Mouse (Mus musculus): Measurements from ENCODE around the gene Ewsr1. TPM values are rescaled to one million over a fixed set of nuclear protein-coding genes. Genes with fewer than 3 reads are reported as not detected.
"Not testable (repeated sequence)": the region's sequence is repeated elsewhere in the genome, so short reads cannot be mapped to it uniquely, and the experiment has no call there.

The Ewsr1 gene
- total RNA-seq, 2 experiments from 2014 or later = 222 to 343 TPM

DNA sequence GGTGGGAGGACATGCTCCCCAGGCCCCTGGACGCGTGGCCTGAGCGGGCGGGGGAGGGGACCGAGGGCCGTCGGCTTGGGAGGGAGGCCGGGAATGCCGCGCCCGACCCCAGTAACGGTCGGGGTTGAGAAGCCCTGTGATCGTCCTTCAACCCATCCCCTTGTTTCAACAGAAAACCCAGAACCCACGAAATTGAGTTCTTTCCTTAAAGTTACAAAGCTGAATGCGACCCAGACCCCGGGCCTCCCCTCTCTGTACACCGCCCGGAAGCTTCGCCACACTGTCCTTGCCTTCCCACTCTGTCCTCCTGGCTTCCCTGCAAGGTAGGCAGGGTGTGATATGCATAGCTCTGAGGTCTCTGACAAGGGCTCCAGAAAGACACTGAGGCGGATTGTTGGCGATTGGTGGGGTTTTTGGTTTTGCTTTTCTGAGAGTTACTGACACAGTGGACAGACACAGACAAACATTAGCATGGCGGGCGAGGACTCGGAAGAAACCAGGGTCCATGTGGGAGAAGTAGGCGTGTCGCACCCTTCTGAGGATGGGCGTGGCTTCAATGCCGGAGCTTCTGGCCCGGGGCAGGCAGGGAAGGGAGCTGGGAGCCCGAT, 614 bp upstream of the Ewsr1 start:
- DNase-seq (ENCODE audit: low spot score in 2 of 2) = peak; percentile 78 to 80
- intact Hi-C loops (cut with DNase I) = no loop called here

DNA sequence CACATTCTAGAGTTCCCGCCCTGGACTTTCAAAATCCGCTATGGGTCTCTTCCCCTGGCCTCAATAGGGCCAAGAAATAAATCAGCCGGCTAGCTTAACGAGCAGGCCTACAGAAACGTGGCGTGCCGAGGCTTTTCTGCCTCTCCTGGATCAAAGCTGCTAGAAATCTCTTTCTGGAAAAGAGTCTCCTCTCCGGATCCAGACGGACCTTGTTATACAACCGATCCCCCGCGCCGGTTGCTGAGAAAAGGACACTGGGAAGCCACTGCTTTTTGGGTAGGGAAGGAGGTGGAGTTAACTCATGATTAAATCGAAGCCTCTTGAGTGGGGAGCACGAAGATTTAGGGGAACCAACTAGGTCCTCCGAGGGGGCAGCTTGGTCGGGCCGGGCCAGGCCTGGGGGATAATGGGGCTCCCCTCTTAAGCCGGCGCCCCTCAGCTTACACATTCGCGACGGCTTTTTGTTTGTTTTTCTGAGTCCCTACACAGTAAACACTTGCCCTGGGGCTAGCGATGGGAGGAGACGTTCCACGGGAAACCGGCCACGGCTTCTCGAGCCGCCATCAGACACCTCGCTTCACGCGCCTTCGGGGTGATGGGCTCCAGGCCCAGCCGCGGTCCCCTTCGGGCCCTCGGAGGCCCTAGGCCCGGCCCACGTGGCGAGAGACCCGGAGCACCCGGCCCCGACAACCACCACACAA, 881 bp downstream of the Ewsr1 start:
- intact Hi-C loops (cut with DNase I) = no loop called here
- DNase-seq (ENCODE audit: low spot score in 2 of 2) = peak; percentile 70 to 77

DNA sequence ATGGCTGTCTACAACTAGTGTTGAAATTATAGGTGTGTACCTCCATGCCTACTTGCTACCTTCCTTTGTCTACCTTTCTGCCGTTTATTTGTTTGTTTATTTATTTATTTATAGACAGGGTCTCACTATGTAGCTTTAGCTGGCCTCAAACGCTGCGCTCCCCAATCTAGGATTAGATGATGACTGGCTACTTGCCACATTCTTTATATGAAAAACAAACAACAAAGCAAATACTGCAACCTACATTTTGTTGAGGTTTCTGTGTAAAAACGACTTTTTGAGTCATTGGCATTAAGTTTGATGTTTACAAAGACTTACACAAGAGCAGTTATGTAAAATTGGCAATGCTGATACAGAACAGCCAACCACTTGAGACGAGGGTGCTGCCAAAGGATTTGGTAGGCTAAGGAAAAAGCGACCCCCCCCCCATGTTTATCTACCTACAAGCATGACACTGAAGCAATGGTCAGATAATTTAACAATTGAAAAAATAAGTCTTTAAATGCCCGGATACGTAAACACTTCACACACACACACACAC, 2.5 kb downstream of the Ewsr1 start:
- DNase-seq (ENCODE audit: low spot score in 2 of 2) = no peak
- intact Hi-C loops (cut with DNase I) = no loop called here

DNA sequence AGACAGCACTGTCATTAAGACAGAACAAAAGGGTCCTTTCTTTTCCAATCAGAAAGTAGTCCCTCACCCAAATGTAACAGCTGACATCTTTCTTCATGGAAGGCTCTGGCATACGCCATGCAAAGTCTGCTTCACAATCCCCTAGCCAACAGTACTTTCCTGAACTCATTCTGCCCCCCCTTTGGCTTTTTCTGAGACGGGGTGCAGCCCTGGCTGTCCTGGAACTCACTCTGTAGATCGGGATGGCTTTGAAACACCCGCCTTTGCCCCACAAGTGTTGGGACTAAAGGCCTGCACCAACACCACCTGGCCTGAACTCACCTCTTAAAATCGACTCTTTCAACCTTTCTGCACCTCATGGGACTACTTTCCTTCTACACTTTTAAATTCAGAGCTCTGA, 3.2 kb downstream of the Ewsr1 start:
- intact Hi-C loops (cut with DNase I) = no loop called here
- DNase-seq (ENCODE audit: low spot score in 2 of 2) = no peak

DNA sequence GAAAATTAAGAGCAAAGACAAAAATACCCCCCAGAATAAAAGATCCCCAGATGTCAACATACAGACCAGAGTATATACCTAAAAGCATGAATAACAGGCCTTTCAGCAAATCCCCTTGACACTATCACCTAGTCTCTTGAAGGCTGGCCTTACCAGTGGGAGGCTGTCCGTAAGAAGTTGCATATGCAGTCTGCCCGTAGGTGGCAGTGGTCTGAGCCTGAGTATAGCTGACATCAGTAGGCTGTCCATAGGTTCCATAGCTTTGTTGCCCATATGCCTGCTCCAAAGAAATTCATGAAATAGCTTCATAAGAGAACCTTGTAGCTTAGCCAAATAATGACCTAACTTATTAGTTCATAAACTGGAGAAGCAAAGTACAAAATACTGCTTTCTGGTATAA, 7.4 kb downstream of the Ewsr1 start:
- intact Hi-C loops (cut with DNase I) = no loop called here

DNA sequence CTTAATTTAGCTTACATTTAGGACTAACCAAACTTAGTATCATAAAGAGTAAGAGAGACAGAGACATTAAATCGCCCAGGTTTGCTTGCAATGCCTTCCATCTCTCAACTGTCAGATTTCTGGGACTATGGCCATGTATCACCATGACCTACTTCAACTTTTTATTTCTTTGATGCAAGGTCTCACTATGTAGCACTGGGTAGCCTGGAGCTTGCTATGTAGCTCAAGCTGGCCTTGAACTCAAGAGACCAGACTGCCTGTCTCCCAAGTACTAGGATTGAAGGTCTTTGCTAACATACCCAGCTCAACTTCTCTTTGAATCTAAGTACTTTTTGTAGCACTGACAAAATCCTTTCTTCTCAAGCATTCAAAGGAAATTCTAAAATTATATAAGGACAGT, 9.9 kb downstream of the Ewsr1 start:
- intact Hi-C loops (cut with DNase I) = no loop called here
- no peak for DNase-seq (ENCODE audit: low spot score in 2 of 2)

More for the DNA sequence above, 7.4 kb downstream of the Ewsr1 start:
- DNase-seq (ENCODE audit: low spot score in 2 of 2) = no peak

DNA sequence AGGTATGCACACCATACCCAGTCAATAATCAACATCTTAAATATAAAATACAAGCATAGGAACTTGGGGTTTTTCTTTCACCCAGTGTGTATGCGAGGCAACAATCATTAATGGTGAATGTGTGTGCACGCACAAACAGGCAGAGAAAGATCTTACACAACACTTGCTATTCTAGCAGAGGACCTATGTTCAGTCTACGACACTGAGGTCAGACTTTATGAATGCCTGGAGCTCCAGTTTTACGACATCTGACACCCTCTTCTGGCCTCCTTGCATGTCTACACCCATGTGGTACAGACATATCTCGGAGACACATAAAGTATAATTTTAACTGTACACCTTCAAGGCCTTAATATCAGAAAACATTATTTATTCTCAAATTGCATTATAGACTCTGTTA, 22.2 kb downstream of the Ewsr1 start:
- intact Hi-C loops (cut with DNase I); DNase-seq (ENCODE audit: low spot score in 2 of 2): not testable (repeated sequence)

DNA sequence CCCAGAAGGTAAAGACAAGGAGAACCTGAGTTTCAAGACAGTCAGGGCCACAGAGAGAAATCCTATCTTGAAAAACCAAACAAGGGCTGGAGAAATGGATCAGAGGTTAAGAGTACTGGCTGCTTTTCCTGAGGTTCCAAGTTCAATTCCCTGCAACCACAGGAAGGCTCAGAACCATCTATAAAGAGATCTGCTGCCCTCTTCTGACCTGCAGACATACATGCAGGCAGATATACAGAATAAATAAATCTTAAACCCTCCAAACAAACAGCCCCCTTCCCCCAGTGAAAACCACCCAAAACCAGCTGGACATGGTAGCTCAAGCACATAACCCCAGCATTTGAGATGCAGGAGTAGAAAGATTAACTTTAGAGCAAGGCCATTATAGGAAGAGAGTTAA, 23.3 kb downstream of the Ewsr1 start:
- intact Hi-C loops (cut with DNase I) = no loop called here
- no peak for DNase-seq (ENCODE audit: low spot score in 2 of 2)

DNA sequence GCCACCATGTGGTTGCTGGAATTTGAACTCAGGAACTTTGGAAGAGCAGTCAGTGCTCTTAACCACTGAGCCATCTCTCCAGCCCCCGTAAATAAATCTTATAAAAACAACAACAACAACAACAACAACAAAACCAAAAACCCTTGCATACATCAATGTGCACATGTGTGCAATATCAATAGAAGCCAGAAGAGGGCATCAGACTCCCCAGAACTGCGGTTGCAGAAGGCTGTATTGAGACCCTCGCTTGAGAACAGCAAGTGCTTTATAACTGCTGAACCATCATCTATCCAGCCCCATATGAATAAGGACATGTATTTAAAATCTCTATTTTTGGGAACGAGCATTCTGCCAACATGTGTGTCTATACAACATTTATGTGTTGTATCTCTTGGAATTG, 24.2 kb downstream of the Ewsr1 start:
- no peak for DNase-seq (ENCODE audit: low spot score in 2 of 2)
- intact Hi-C loops (cut with DNase I) = no loop called here

DNA sequence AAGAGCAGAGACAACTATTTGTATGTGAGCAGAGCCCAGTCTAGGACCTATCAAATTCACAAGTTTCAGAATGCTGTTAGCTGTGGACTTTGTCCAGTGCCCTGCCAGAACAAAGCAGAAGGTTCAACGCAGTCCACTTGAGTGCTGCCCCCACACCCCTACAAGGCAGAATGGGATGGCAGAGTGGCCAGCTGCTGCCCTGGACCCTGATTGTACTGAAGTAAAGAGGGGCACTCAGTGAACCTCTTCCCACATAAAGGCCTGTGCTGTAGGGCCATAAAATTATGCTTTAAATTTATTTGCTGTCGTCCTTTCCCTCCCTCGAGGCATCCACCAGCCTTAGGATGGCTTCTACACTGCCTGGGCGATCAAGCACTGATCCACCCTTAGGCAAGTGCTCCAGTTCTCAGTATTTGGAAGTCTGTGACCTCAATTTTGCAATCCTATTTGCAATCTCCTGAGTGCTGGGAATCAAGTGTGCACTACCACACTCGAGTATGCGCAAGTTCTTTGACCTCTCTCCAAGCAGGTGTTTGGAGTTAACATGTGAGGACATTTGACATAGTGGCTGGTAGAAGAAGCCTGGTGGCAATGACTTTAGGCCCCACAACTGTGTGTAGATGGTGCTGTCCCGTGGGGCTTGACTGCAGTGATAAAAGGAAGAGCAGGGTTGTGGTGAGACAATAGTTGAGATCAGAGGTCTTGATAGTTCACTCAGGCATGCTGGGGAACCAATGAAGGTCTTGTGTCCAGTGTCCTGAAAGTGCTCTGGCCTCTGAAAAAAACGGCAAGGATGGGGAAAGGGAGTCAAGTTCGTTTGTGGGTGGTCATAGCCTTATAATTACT, 30.7 kb downstream of the Ewsr1 start:
- DNase-seq (ENCODE audit: low spot score in 2 of 2) = no peak
- intact Hi-C loops (cut with DNase I) = no loop called here

DNA sequence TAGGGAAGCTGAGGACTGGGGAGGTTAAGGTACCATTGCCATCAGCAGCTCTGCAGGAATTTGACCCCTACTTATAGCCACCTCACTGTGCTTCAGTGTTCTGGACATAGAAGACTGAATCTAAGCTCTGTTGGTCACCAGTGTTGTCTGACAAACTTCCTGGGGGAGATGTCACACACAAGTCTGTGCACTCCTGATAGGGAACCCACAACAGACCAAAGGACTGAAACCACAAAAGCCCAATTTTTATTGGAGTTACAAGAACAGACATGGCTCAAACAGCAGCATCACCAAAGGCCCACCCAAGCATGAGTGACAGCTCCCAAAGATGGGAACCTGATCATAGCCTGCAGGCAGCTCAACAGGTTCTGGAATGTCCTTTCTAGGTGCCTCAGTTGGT, 32.0 kb downstream of the Ewsr1 start:
- intact Hi-C loops (cut with DNase I) = no loop called here
- no peak for DNase-seq (ENCODE audit: low spot score in 2 of 2)

DNA sequence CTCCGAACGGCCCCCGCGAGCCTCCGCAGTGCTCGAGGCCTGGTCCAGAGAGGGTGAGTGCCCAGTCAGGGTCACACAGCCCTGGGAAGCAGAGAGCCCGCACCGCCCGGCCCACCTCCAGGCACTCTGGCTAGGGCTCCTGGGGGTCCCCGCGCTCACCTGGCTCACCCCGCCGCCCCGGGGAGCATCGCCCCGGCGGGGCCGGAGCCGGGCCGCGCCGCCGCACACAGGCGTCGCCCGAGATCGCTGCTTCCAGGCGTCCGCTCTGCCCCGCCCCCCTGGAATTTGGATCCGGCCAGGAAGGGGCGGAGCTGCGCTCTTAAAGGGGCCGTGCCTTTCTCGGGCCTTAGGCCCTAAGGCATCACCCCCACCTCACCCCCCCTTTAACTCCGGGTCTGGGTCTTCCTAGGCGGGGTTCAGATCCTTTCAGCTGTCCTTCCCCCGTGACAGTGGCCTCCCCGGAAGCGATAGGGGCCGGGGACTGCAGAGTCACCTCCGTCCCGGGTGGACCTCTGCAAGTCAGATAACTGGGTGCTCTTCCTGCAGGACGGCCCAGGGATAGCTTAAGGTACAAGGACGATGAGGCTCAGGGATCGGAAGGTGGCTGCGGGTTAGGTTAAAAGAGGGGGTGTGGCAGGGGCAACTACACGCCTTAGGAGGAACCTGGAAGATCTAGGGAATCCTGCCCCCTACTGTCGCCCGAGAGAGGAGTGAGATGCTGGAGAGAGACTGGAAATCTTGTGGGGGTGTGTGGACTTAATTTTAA, 33.8 kb downstream of the Ewsr1 start, which contains the start of gene Gas2l1:
Gas2l1 (minus strand) TSS at position 272 of the 766 bp plus-strand sequence.
- DNase-seq (ENCODE audit: low spot score in 2 of 2) = peak; percentile 84 to 87

DNA sequence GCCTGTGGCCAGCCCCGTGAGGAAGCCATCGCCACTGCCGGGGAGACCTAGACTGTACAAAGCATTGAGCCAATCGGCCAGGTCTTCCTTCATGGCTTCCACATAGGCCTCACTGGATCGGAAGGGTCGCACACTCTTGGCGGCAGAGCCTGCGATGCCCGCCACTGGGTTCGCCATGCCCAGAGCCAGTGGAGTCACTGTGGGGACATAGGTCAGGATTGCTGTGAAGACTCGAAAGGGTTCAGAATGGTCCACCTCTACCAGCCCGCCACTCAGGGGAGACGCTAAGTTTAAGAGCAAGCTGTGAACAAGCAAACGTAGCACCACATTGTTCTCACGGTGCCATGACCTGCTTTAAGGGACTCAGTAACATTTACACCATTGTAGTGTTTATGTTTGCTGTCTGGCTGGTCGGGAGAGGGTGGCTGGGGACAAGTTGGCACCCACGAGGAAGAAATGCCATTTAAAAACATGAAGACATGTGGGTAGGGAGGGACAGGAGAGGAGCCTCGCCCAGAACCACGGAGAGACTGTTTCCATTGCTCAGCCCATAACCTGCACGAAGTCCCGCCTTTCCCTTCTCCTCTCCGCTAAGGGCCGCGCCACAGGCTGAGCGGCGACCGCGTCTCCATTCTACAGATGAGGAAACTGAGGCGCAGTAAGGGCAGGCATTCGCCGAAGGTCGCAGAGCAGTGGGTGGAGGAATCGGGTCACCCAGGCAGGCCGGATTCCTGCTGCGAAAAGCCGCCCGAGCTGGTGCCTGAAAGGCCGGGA, 34.6 kb downstream of the Ewsr1 start:
- DNase-seq (ENCODE audit: low spot score in 2 of 2) = peak in 1 of 2 experiments; percentile 51
- intact Hi-C loops (cut with DNase I) = no loop called here

More for the DNA sequence above, 33.8 kb downstream of the Ewsr1 start, which contains the start of gene Gas2l1:
- intact Hi-C loops (cut with DNase I) = no loop called here

DNA sequence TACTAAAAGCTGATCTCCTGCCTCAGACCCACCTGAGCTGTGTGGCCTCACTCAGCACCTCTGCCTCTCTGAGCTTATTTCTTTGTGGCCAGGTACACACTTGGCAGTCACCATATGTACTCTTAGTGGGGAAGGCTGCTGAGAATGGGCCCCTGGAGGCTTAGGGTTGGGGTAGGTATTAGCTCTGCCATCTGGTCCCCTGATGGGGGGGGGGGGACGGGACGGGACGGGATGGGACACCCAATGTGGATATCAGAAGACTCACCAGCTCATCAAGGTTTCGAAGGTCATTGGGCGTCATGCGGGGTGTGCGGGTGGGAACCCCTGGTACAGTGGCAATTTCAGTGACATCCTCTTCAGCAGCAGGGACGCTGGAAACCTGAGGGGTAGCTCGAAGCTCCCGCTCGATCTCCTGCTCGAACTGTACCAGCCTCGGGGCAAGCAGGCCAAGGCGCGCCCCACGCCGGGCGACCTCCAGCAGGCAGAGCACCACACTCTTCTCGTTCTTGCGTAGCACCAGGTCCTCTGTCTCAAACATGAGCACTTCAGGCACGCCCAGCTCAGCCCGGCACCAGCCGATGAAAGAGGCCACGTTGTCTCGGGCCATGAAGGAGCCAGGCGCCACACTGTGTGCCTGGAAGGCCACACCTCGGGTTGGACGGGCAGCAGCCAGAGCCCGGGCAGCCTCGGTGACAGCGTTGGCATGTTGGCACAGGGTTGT, 35.3 kb downstream of the Ewsr1 start:
- intact Hi-C loops (cut with DNase I) = loop anchor here (2.0 kb wide), 1 partner anchor 49 kb away; no protein-coding TSS in a partner anchor
- DNase-seq (ENCODE audit: low spot score in 2 of 2) = peak in 1 of 2 experiments; percentile 45

DNA sequence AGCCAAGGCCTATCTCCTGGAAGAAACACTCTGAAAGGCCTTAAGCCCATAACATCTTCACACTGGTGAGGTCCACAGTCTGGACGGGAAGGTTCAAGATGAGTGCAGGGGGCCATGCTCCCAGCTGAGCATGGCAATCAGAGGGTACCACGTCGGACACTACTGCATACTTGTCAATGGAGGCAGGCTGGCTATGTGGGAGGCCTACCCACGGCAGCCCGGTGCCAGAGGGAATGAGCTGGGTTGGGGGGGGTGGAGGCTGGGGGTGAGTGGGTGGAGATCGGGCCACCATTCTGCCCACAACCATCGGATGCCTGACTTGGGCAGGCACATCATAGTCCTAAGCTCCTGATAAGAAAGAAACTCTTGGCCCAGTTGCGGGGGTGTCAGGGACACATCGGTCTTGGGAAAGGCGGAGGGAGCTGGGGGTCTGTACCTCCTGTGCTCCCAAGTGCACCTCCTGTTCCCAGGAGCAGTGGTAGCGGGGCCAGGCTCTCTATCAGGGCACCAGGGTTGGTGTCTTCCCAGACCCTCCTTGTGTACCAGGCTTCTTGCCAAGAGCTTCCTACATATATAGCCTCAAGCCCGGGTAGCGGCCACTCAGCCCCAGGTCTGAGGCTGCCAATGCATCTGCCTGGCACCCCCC, 36.1 kb downstream of the Ewsr1 start:
- DNase-seq (ENCODE audit: low spot score in 2 of 2) = no peak
- intact Hi-C loops (cut with DNase I) = loop anchor here (2.0 kb wide), 1 partner anchor 48 kb away; no protein-coding TSS in a partner anchor

DNA sequence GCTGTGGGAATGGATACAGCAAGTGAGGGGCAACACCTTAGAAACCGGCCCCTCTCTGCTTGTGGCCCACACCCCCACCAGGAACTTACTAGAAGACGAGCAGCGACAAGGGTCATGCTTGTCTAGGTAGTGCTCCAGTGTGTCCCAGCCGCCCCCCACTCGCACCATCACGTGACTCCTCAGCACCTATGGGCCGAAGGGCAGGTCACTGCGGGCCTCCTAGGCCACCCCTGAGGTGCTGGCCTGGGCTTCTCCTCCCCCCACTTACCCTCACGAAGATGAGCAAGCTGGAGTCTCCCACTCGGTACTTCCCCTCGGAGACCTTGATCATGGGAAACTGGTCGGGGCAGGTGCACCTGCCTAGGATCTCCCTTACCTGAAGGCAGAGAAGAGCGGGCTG, 36.7 kb downstream of the Ewsr1 start:
- intact Hi-C loops (cut with DNase I) = loop anchor here (2.0 kb wide), 1 partner anchor 48 kb away; no protein-coding TSS in a partner anchor
- no peak for DNase-seq (ENCODE audit: low spot score in 2 of 2)

DNA sequence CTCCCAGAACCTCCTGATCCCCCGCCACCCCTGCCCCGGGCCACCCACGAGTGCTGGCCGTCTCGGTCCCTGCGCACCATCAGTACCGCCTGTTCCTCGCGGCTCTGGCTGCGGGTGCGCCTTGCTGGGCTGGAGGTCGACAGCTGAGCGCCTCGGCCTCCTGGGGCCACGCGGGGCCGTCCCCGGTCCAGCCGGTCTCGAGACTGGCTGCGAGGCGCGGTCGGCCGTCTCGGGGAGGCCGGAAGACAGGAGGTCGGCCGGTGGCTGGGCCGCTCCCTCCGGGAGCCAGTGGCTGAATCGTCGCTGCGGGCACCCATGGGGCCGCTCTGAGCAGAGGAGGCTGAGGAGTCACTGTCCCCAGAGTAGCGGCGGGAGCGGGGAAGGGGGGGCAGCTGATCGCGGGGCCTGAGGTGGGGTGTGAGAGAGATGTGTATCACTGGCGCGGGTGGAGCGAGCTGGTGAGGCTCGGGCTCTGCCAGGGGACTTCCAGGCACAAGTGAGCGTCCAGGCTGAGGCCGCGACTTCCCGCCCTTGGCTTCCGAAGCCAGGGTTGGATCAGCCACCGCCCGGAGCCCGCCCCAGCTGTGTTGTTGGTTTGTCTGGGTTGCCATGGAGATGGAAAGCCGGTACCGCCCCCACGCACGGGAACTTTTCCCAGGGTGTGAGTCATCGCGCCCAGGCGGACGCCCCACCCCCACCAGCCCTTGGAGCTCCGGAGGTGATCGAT, 37.5 kb downstream of the Ewsr1 start:
- intact Hi-C loops (cut with DNase I) = loop anchor here (2.0 kb wide), 2 partner anchors 21 to 47 kb away; no protein-coding TSS in a partner anchor
- DNase-seq (ENCODE audit: low spot score in 2 of 2) = peak; percentile 96
